Mouse (Mus musculus) intestine, embryonic 14.5 days (tissue): ENCODE results near the gene Zfp296. TPM values are rescaled to one million over a fixed set of nuclear protein-coding genes. Genes with fewer than 3 reads are reported as not detected.

Experiments used
- ATAC-seq: fragments of 200-750 bp; cut with Nextera tagmentation; replicated peaks from 2 replicates; pipeline ENCODE4 v1.8.0; 2017; ENCODE audit warnings: low read depth, moderate number of reproducible peaks, moderate TSS enrichment, moderate library complexity; ENCODE audit not compliant: low FRiP score, low TSS enrichment
- DNase-seq: peaks from one replicate; pipeline ENCODE4 v3.0.0-alpha.2; 2018; ENCODE audit warnings: low spot score
- H3K27ac ChIP-seq: fragments of 300-500 bp; sonication (generic); 2 replicates; pipeline ENCODE4 v1.5.1; 2014; ENCODE audit warnings: low read depth, mild to moderate bottlenecking, control low read depth
- H3K27me3 ChIP-seq: fragments of 300-500 bp; sonication (generic); replicated peaks from 2 replicates; pipeline ENCODE4 v1.6.1; 2014; ENCODE audit warnings: low read length, control low read depth; ENCODE audit not compliant: control insufficient read depth, insufficient read depth
- H3K36me3 ChIP-seq: fragments of 300-500 bp; sonication (generic); 2 replicates; pipeline ENCODE4 v1.6.1; 2014; ENCODE audit warnings: low read length, control low read depth; ENCODE audit not compliant: control insufficient read depth, insufficient read depth
- H3K4me1 ChIP-seq: fragments of 300-500 bp; sonication (generic); replicated peaks from 2 replicates; pipeline ENCODE4 v1.6.1; 2014; ENCODE audit warnings: low read length, control low read depth, mixed read lengths; ENCODE audit not compliant: control insufficient read depth, insufficient read depth
- H3K4me2 ChIP-seq: fragments of 300-500 bp; sonication (generic); 2 replicates; pipeline ENCODE4 v1.6.1; 2014; ENCODE audit warnings: low read length
- H3K4me3 ChIP-seq: fragments of 300-500 bp; sonication (generic); 2 replicates; pipeline ENCODE4 v1.5.1; 2014; ENCODE audit warnings: low read depth, low read length, control low read depth, mixed read lengths
- H3K9ac ChIP-seq: fragments of 300-500 bp; sonication (generic); 2 replicates; pipeline ENCODE4 v1.6.1; 2014; ENCODE audit warnings: mild to moderate bottlenecking, low read length
- H3K9me3 ChIP-seq: fragments of 300-500 bp; sonication (generic); 2 replicates; pipeline ENCODE4 v1.6.1; 2016; ENCODE audit warnings: low read length, control low read depth; ENCODE audit not compliant: control insufficient read depth
- WGBS: fragments of 180-500 bp; shearing (Covaris S2); extraction: QIAGEN DNeasy Blood & Tissue Kit; methylation state at CpG from one replicate; pipeline ENCODE4 v1.1.7; 2014; 5-methylcytosine and 5-hydroxymethylcytosine counted together
- polyA plus RNA-seq: library from polyadenylated mRNA; unstranded; fragments of >200 nt; fragmentation: Nextera tagmentation; extraction: Ambion mirVana; gene quantifications from 2 replicates; pipeline ENCODE4 v1.2.1, GENCODE M21; 2014

Gene Zfp296
- polyA plus RNA-seq, 1 experiment from 2014 or later: 1.4 TPM

- no peak overlapping the region for H3K9ac ChIP-seq
- H3K27ac ChIP-seq: no peak overlapping the region
- peaks cover 30% of the 10 kb centered on the region for H3K4me1 ChIP-seq
- no peak for DNase-seq
- H3K27me3 ChIP-seq: no peaks in the 10 kb centered on the region
- H3K4me3 ChIP-seq: no peak overlapping the region
- H3K36me3 ChIP-seq: peaks cover 18% of the 10 kb centered on the region
- WGBS: 41% methylated on average over 2 of the region's 2 CpGs
- ATAC-seq: no peak
- H3K4me2 ChIP-seq: no peak overlapping the region
- no peaks in the 10 kb centered on the region for H3K9me3 ChIP-seq
Measured at GRCm38 (mm10) chr7:19558965-19559364, 18.1 kb upstream of the Zfp296 start.

GRCm38 (mm10) chr7:19560491-19561260, 16.4 kb upstream of the Zfp296 start:
- DNase-seq (no peak), ATAC-seq (no peak)
- peak overlapping the region; percentile 92 for H3K9ac ChIP-seq
- H3K4me2 ChIP-seq: peak overlapping the region; percentile 98
- H3K9me3 ChIP-seq: peaks cover 6% of the 10 kb centered on the region; the same call in 1 of the 2 replicates
- H3K27ac ChIP-seq: 0 out of 2 replicates have a peak overlapping the region, but pooled peaks have one; percentile 40
- H3K36me3 ChIP-seq: peaks cover 23% of the 10 kb centered on the region
- H3K4me3 ChIP-seq: peak overlapping the region; percentile 85
- WGBS: 23% methylated on average over 11 of the region's 11 CpGs
- H3K4me1 ChIP-seq: peaks cover 30% of the 10 kb centered on the region
- no peaks in the 10 kb centered on the region for H3K27me3 ChIP-seq

GRCm38 (mm10) chr7:19561431-19561764, 15.7 kb upstream of the Zfp296 start:
- peaks cover 30% of the 10 kb centered on the region for H3K4me1 ChIP-seq
- H3K4me2 ChIP-seq: peak overlapping the region; percentile 98
- DNase-seq (no peak), ATAC-seq (no peak)
- H3K36me3 ChIP-seq: peaks cover 22% of the 10 kb centered on the region
- WGBS: under 1% methylated on average over 11 of the region's 11 CpGs
- H3K9ac ChIP-seq: peak overlapping the region; percentile 92
- peak overlapping the region; percentile 89 for H3K27ac ChIP-seq
- H3K27me3 ChIP-seq: no peaks in the 10 kb centered on the region
- H3K4me3 ChIP-seq: peak overlapping the region; percentile 85
- peaks cover 6% of the 10 kb centered on the region; the same call in 1 of the 2 replicates for H3K9me3 ChIP-seq

- under 1% methylated on average over 102 of the region's 102 CpGs for WGBS
- peak; percentile 98 for DNase-seq
Measured at GRCm38 (mm10) chr7:19561765-19562642, 15.1 kb upstream of the Zfp296 start.

GRCm38 (mm10) chr7:19562643-19563410, 14.3 kb upstream of the Zfp296 start, which contains the start of gene Ppp1r37:
Ppp1r37 (minus strand) TSS chr7:19563076.
- 2% methylated on average over 19 of the region's 19 CpGs for WGBS
- Histone ChIP-seq H3K4me3 (peak within 1 kb of the TSS; percentile 85), H3K4me1 (peaks cover 30% of the 10 kb centered on the region), H3K9me3 (peaks cover 6% of the 10 kb centered on the region; the same call in 1 of the 2 replicates), H3K9ac (peak within 1 kb of the TSS; percentile 92), H3K36me3 (peaks cover 31% of the 10 kb centered on the region), H3K4me2 (peak within 1 kb of the TSS; percentile 98), H3K27ac (peak within 1 kb of the TSS; percentile 89), H3K27me3 (no peaks in the 10 kb centered on the region)
- ATAC-seq (0 out of 2 replicates have a peak, but pooled peaks have one; percentile 21), DNase-seq (no peak)

More at GRCm38 (mm10) chr7:19561765-19562642, 15.1 kb upstream of the Zfp296 start:
- Histone ChIP-seq H3K4me3 (peak overlapping the region; percentile 85), H3K4me2 (peak overlapping the region; percentile 98), H3K27ac (peak overlapping the region; percentile 89), H3K27me3 (no peaks in the 10 kb centered on the region), H3K4me1 (peaks cover 30% of the 10 kb centered on the region), H3K9ac (peak overlapping the region; percentile 92), H3K36me3 (peaks cover 26% of the 10 kb centered on the region), H3K9me3 (peaks cover 6% of the 10 kb centered on the region; the same call in 1 of the 2 replicates)
- peak; percentile 84 for ATAC-seq

- Histone ChIP-seq H3K9me3 (peaks cover 6% of the 10 kb centered on the region; the same call in 1 of the 2 replicates), H3K36me3 (peaks cover 33% of the 10 kb centered on the region), H3K4me1 (peaks cover 26% of the 10 kb centered on the region), H3K9ac (no peak overlapping the region), H3K27me3 (no peaks in the 10 kb centered on the region), H3K4me3 (no peak overlapping the region), H3K4me2 (no peak overlapping the region), H3K27ac (no peak overlapping the region)
- DNase-seq: no peak
- ATAC-seq: no peak
- 83% methylated on average over 3 of the region's 3 CpGs for WGBS
Measured at GRCm38 (mm10) chr7:19563884-19564283, 13.2 kb upstream of the Zfp296 start.

GRCm38 (mm10) chr7:19564455-19564854, 12.6 kb upstream of the Zfp296 start:
- no peak overlapping the region for H3K4me2 ChIP-seq
- peaks cover 20% of the 10 kb centered on the region for H3K4me1 ChIP-seq
- H3K27ac ChIP-seq: no peak overlapping the region
- H3K9ac ChIP-seq: no peak overlapping the region
- peaks cover 39% of the 10 kb centered on the region for H3K36me3 ChIP-seq
- no peaks in the 10 kb centered on the region for H3K27me3 ChIP-seq
- 92% methylated on average over 4 of the region's 4 CpGs for WGBS
- DNase-seq: no peak
- peaks cover 6% of the 10 kb centered on the region; the same call in 1 of the 2 replicates for H3K9me3 ChIP-seq
- ATAC-seq: no peak
- H3K4me3 ChIP-seq: no peak overlapping the region

- DNase-seq (no peak), ATAC-seq (no peak)
- 100% methylated on average over 2 of the region's 2 CpGs for WGBS
- no peak overlapping the region for H3K9ac ChIP-seq
- H3K27me3 ChIP-seq: no peaks in the 10 kb centered on the region
- no peak overlapping the region for H3K27ac ChIP-seq
- peaks cover 52% of the 10 kb centered on the region for H3K36me3 ChIP-seq
- peaks cover 6% of the 10 kb centered on the region; the same call in 1 of the 2 replicates for H3K9me3 ChIP-seq
- H3K4me3 ChIP-seq: no peak overlapping the region
- no peak overlapping the region for H3K4me2 ChIP-seq
- H3K4me1 ChIP-seq: peaks cover 7% of the 10 kb centered on the region
Measured at GRCm38 (mm10) chr7:19565803-19566202, 11.3 kb upstream of the Zfp296 start.
